Mouse (Mus musculus) CH12.LX (cell line): ENCODE results near the gene Tmem129. TPM values are rescaled to one million over a fixed set of nuclear protein-coding genes. Genes with fewer than 3 reads are reported as not detected.

Experiments
- DNase-seq: peaks from one replicate; pipeline ENCODE4 v3.0.0-alpha.2; 2013; ENCODE audit errors: extremely low read depth
- H3K27ac ChIP-seq: 2 replicates; pipeline ENCODE4 v1.5.1; 2012; ENCODE audit warnings: low read depth, mild to moderate bottlenecking, control low read depth, moderate library complexity; ENCODE audit not compliant: insufficient read depth
- H3K27me3 ChIP-seq: replicated peaks from 2 replicates; pipeline ENCODE3; 2012; ENCODE audit warnings: inconsistent platforms
- H3K36me3 ChIP-seq, 2 experiments: replicated peaks in 1 of 2; 2 replicates each; pipeline versions ENCODE3 to v1.6.1; 2012; ENCODE audit warnings: inconsistent platforms in 1 of 2, low read length in 1 of 2, mild to moderate bottlenecking in 1 of 2, mixed read lengths in 1 of 2, moderate library complexity in 1 of 2; ENCODE audit not compliant: control insufficient read depth in 1 of 2, insufficient read depth in 1 of 2
- H3K4me1 ChIP-seq, 2 experiments: 2 replicates each; pipeline ENCODE4 v1.6.1; 2012; ENCODE audit warnings: inconsistent platforms in 1 of 2, moderate library complexity in 1 of 2; ENCODE audit not compliant: insufficient read depth in 2 of 2, control insufficient read depth in 1 of 2
- H3K4me2 ChIP-seq: 2 replicates; pipeline ENCODE4 v1.6.1; 2012; ENCODE audit warnings: low read depth, mild to moderate bottlenecking, control low read depth; ENCODE audit not compliant: poor library complexity, insufficient read depth, severe bottlenecking
- H3K4me3 ChIP-seq, 3 experiments: fragments of 150-350 bp in 1 of 3; sonication (generic) in 1 of 3; replicated peaks in 1 of 3; 2 replicates each; pipeline versions ENCODE3 to v1.5.1; 2011 to 2012; ENCODE audit warnings: low read depth in 2 of 3, low read length in 2 of 3, mild to moderate bottlenecking in 2 of 3, moderate library complexity in 2 of 3, control low read depth in 1 of 3, improper control_type of control experiment in 1 of 3, inconsistent platforms in 1 of 3, mixed read lengths in 1 of 3; ENCODE audit not compliant: poor library complexity in 1 of 3
- H3K79me2 ChIP-seq: replicated peaks from 2 replicates; pipeline ENCODE4 v1.6.1; 2012; ENCODE audit warnings: mild to moderate bottlenecking, moderate library complexity; ENCODE audit not compliant: control insufficient read depth, poor library complexity, insufficient read depth, severe bottlenecking; ENCODE audit errors: extremely low read depth
- H3K9ac ChIP-seq: 2 replicates; pipeline ENCODE4 v1.6.1; 2012; ENCODE audit warnings: low read depth, mild to moderate bottlenecking, control low read depth, moderate library complexity; ENCODE audit not compliant: insufficient read depth
- H3K9me3 ChIP-seq: replicated peaks from 2 replicates; pipeline ENCODE3; 2012; ENCODE audit warnings: low read length, inconsistent platforms, mixed read lengths
- BHLHE40 ChIP-seq: IDR thresholded peaks from 2 replicates; pipeline ENCODE4 v1.6.1; 2011; ENCODE audit warnings: mild to moderate bottlenecking, low read depth, low read length, improper control_type of control experiment
- CHD2 ChIP-seq: IDR thresholded peaks from 2 replicates; pipeline ENCODE4 v1.6.1; 2011; ENCODE audit warnings: low read length, improper control_type of control experiment
- CTCF ChIP-seq, 2 experiments: IDR thresholded peaks in 1 of 2; conservative IDR thresholded peaks in 1 of 2; 2 replicates each; pipeline ENCODE4 v1.5.1; 2011 to 2012; ENCODE audit warnings: low read depth in 2 of 2, low read length in 2 of 2, improper control_type of control experiment in 1 of 2, inconsistent platforms in 1 of 2, mild to moderate bottlenecking in 1 of 2, moderate library complexity in 1 of 2
- E2F4 ChIP-seq: IDR thresholded peaks from 2 replicates; pipeline ENCODE4 v1.6.1; 2011; ENCODE audit warnings: low read depth, low read length, improper control_type of control experiment; ENCODE audit not compliant: insufficient replicate concordance
- EP300 ChIP-seq: IDR thresholded peaks from 2 replicates; pipeline ENCODE4 v1.6.1; 2011; ENCODE audit warnings: low read length, improper control_type of control experiment
- ETS1 ChIP-seq: conservative IDR thresholded peaks from 2 replicates; pipeline ENCODE4 v1.6.1; 2012; ENCODE audit warnings: low read depth, mild to moderate bottlenecking, inconsistent platforms, low read length, improper control_type of control experiment, moderate library complexity
- GABPA ChIP-seq: IDR thresholded peaks from 2 replicates; pipeline ENCODE4 v1.6.1; 2012; ENCODE audit warnings: low read depth, low read length, improper control_type of control experiment, inconsistent platforms; ENCODE audit not compliant: insufficient replicate concordance
- HCFC1 ChIP-seq: IDR thresholded peaks from 2 replicates; pipeline ENCODE4 v1.6.1; 2012; ENCODE audit warnings: low read depth, mild to moderate bottlenecking, inconsistent platforms, low read length, improper control_type of control experiment
- IRF4 ChIP-seq: IDR thresholded peaks from 2 replicates; pipeline ENCODE4 v1.6.1; 2014; ENCODE audit warnings: low read depth, mild to moderate bottlenecking, inconsistent platforms, low read length, improper control_type of control experiment
- JUND ChIP-seq: conservative IDR thresholded peaks from 2 replicates; pipeline ENCODE4 v1.6.1; 2011; ENCODE audit warnings: low read depth, low read length, improper control_type of control experiment
- KAT2A ChIP-seq: IDR thresholded peaks from 2 replicates; pipeline ENCODE4 v1.6.1; 2012; ENCODE audit warnings: low read length, improper control_type of control experiment, inconsistent platforms; ENCODE audit not compliant: insufficient replicate concordance
- MAFK ChIP-seq: IDR thresholded peaks from 2 replicates; pipeline ENCODE4 v1.6.1; 2011; ENCODE audit warnings: low read length, improper control_type of control experiment; ENCODE audit not compliant: insufficient replicate concordance
- MAX ChIP-seq: IDR thresholded peaks from 2 replicates; pipeline ENCODE4 v1.6.1; 2011; ENCODE audit warnings: low read length, improper control_type of control experiment
- MAZ ChIP-seq: IDR thresholded peaks from 2 replicates; pipeline ENCODE4 v1.6.1; 2012; ENCODE audit warnings: low read depth, mild to moderate bottlenecking, inconsistent platforms, low read length, improper control_type of control experiment, moderate library complexity
- MXI1 ChIP-seq: IDR thresholded peaks from 2 replicates; pipeline ENCODE4 v1.6.1; 2011; ENCODE audit warnings: mild to moderate bottlenecking, low read depth, low read length, improper control_type of control experiment
- NELFE ChIP-seq: IDR thresholded peaks from 2 replicates; pipeline ENCODE4 v1.6.1; 2011; ENCODE audit warnings: low read depth, low read length, improper control_type of control experiment
- POLR2A ChIP-seq: IDR thresholded peaks from 2 replicates; pipeline ENCODE4 v1.6.1; 2011; ENCODE audit warnings: low read depth, mild to moderate bottlenecking, improper control_type of control experiment, low read length
- POLR2AphosphoS2 ChIP-seq: IDR thresholded peaks from 2 replicates; pipeline ENCODE4 v1.6.1; 2011; ENCODE audit warnings: low read depth, low read length, improper control_type of control experiment
- RAD21 ChIP-seq: IDR thresholded peaks from 2 replicates; pipeline ENCODE4 v1.6.1; 2011; ENCODE audit warnings: low read depth, mild to moderate bottlenecking, low read length, improper control_type of control experiment, moderate library complexity
- RCOR1 ChIP-seq: conservative IDR thresholded peaks from 2 replicates; pipeline ENCODE4 v1.6.1; 2012; ENCODE audit warnings: low read depth, mild to moderate bottlenecking, inconsistent platforms, low read length, improper control_type of control experiment
- TCF12 ChIP-seq: IDR thresholded peaks from 2 replicates; pipeline ENCODE4 v1.6.1; 2014; ENCODE audit warnings: low read depth, mild to moderate bottlenecking, inconsistent platforms, low read length, improper control_type of control experiment
- ZC3H11A ChIP-seq: IDR thresholded peaks from 2 replicates; pipeline ENCODE4 v1.6.1; 2012; ENCODE audit warnings: low read depth, mild to moderate bottlenecking, inconsistent platforms, low read length, improper control_type of control experiment
- ZKSCAN1 ChIP-seq: IDR thresholded peaks from 2 replicates; pipeline ENCODE4 v1.6.1; 2012; ENCODE audit warnings: low read depth, inconsistent platforms, low read length, improper control_type of control experiment, borderline replicate concordance
- dilution Hi-C: fragments of 300-500 bp; cut with MboI; formaldehyde crosslinking; loops from 2 replicates; pipeline ENCODE4 v1.14.3; 2020; ENCODE audit warnings: low sequenced_read_pairs; ENCODE audit not compliant: extremely low pct_unique_long_range_greater_than_20kb, extremely low pct_ligation_motif_present
- in situ Hi-C: fragments of 300-500 bp; cut with MboI; formaldehyde crosslinking; loops from 3 replicates; pipeline ENCODE4 v1.14.3; 2019; ENCODE audit warnings: low sequenced_read_pairs, low pct_ligation_motif_present, low pct_unique_long_range_greater_than_20kb, mixed read lengths
- polyA plus RNA-seq: library from polyadenylated mRNA; unstranded; fragments of >175 nt; gene quantifications from 2 replicates; pipeline ENCODE4 v1.2.1, GENCODE M21; 2012; ENCODE audit warnings: low read depth; ENCODE audit not compliant: insufficient read length
- total RNA-seq, 2 experiments: library from RNA; depleted of rRNA; stranded (reverse); fragments of 300-350 nt in 1 of 2; fragments of >200 nt in 1 of 2; gene quantifications; 2 replicates each; pipeline ENCODE4 v1.2.3; 2012 to 2014

Tmem129 gene
- total and polyA plus RNA-seq, 3 experiments: 10.8 to 15.2 (median 12.7) TPM

GRCm38 (mm10) chr5:33638826-33639225 lies 19.4 kb downstream of the Tmem129 start:
- H3K4me1 ChIP-seq: no peaks in the 10 kb centered on the region
- DNase-seq: no peak
- no peak overlapping the region for H3K27ac ChIP-seq
- dilution Hi-C loops: no loop called here
- H3K36me3 ChIP-seq: peaks cover 45 to 80% of the 10 kb centered on the region in 2 experiments
- no peak overlapping the region for H3K9ac ChIP-seq
- in situ Hi-C loops: no loop called here
- peaks cover 5% of the 10 kb centered on the region; the same call in 1 of the 2 replicates for H3K79me2 ChIP-seq
- no peak overlapping the region for H3K4me3 ChIP-seq
- H3K9me3 ChIP-seq: no peaks in the 10 kb centered on the region
- TF ChIP-seq POLR2AphosphoS2 (peak; percentile 66; the same call in 1 of the 2 replicates), ZKSCAN1 (no peak)
- no peaks in the 10 kb centered on the region for H3K27me3 ChIP-seq
- H3K4me2 ChIP-seq: no peak overlapping the region

GRCm38 (mm10) chr5:33637606-33638350 lies 20.4 kb downstream of the Tmem129 start:
- Histone ChIP-seq H3K4me2 (no peak overlapping the region), H3K79me2 (peaks cover 5% of the 10 kb centered on the region; the same call in 1 of the 2 replicates), H3K9me3 (no peaks in the 10 kb centered on the region), H3K27me3 (no peaks in the 10 kb centered on the region), H3K27ac (no peak overlapping the region), H3K4me3 (no peak overlapping the region), H3K4me1 (no peaks in the 10 kb centered on the region), H3K36me3 (peaks cover 35 to 69% of the 10 kb centered on the region in 2 experiments), H3K9ac (no peak overlapping the region)
- TF ChIP-seq EP300: no peak
- TF ChIP-seq KAT2A: no peak
- TF ChIP-seq GABPA: no peak
- TF ChIP-seq BHLHE40: no peak
- TF ChIP-seq RCOR1: no peak
- no peak for TF ChIP-seq ZC3H11A
- no peak for TF ChIP-seq NELFE
- TF ChIP-seq POLR2A: no peak
- TF ChIP-seq TCF12: no peak
- TF ChIP-seq E2F4: no peak
- DNase-seq: no peak
- dilution Hi-C loops (no loop called here), in situ Hi-C loops (no loop called here)

- DNase-seq: no peak
- Histone ChIP-seq H3K36me3 (peaks cover 17 to 53% of the 10 kb centered on the region in 2 experiments), H3K9ac (no peak overlapping the region), H3K4me1 (peaks cover 0 to 11% of the 10 kb centered on the region in 2 experiments; a peak in 2 of 4 replicates), H3K27me3 (no peaks in the 10 kb centered on the region), H3K27ac (no peak overlapping the region), H3K79me2 (no peaks in the 10 kb centered on the region; the same call in 1 of the 2 replicates), H3K4me2 (no peak overlapping the region), H3K4me3 (no peak overlapping the region), H3K9me3 (no peaks in the 10 kb centered on the region)
- dilution Hi-C loops: no loop called here
- in situ Hi-C loops: no loop called here
- TF ChIP-seq ETS1 (no peak), HCFC1 (no peak), IRF4 (no peak), ZC3H11A (no peak), ZKSCAN1 (no peak), CTCF (conservative IDR thresholded peaks at IDR 0.05 in 1 of 2, IDR thresholded peaks at IDR 0.05 in 1 of 2; ENCODE audit: low read depth in 2 of 2, low read length in 2 of 2) (no peak), MAFK (no peak), RAD21 (no peak), BHLHE40 (no peak), EP300 (no peak), MAZ (no peak), TCF12 (no peak), CHD2 (no peak), MAX (no peak), JUND (no peak), MXI1 (no peak)
These were observed 22.9 kb downstream of the Tmem129 start for GRCm38 (mm10) chr5:33635361-33635760.
